Mouse (Mus musculus) CD4-positive, CD25-positive, alpha-beta regulatory T cell, adult 4 months (primary cell): ENCODE measurements around the gene Col15a1. TPM values are rescaled to one million over a fixed set of nuclear protein-coding genes. Genes with fewer than 3 reads are reported as not detected.

Source experiments
- ATAC-seq: one replicate; pipeline ENCODE4 v1.8.0; 2017
- polyA plus RNA-seq, 2 experiments: library from polyadenylated mRNA; unstranded; fragments of 100-300 nt; shearing (Covaris generic); gene quantifications; one replicate each; pipeline ENCODE4 v1.2.1; 2017

The Col15a1 gene
- polyA plus RNA-seq, 2 experiments from 2014 or later, result 3.2 to 3.9 TPM

GRCm38 (mm10) chr4:47353416-47354111, 145.6 kb downstream of the Col15a1 start:
- ATAC-seq, result no peak

GRCm38 (mm10) chr4:47354304-47354703, 146.3 kb downstream of the Col15a1 start:
- no peak for ATAC-seq

GRCm38 (mm10) chr4:47362662-47363061, 154.7 kb downstream of the Col15a1 start:
- no peak for ATAC-seq

Other genes starting within 250 kb of the Col15a1 start
- under 1 TPM in 1 of 2 experiments, not detected in 1; 0.32 TPM for gene Gabbr2, start 216.3 kb upstream of the Col15a1 start, polyA plus RNA-seq
- not detected for gene Anks6, start 150.7 kb upstream of the Col15a1 start, polyA plus RNA-seq
- gene Galnt12, start 116.3 kb upstream of the Col15a1 start, polyA plus RNA-seq, result 1 to 10 TPM; 5.3 to 8.7 TPM
- gene Tgfbr1, start 145.1 kb downstream of the Col15a1 start, polyA plus RNA-seq, result 10 to 100 TPM; 33.6 to 39.2 TPM